Mouse (Mus musculus) hindbrain, embryonic 10.5 days (tissue): ENCODE results near the gene Adam19. TPM values are rescaled to one million over a fixed set of nuclear protein-coding genes. Genes with fewer than 3 reads are reported as not detected.

Experiments used
- DNase-seq: peaks from one replicate; pipeline ENCODE4 v3.0.0-alpha.2; 2017; ENCODE audit warnings: low spot score
- H3K27ac ChIP-seq: fragments of 300-500 bp; sonication (generic); 2 replicates; pipeline ENCODE4 v1.5.1; 2016; ENCODE audit warnings: mild to moderate bottlenecking, moderate library complexity
- H3K27me3 ChIP-seq: fragments of 300-500 bp; sonication (generic); 2 replicates; pipeline ENCODE4 v1.6.1; 2016; ENCODE audit warnings: mild to moderate bottlenecking; ENCODE audit not compliant: poor library complexity, insufficient read depth, severe bottlenecking
- H3K36me3 ChIP-seq: fragments of 300-500 bp; sonication (generic); 2 replicates; pipeline ENCODE4 v1.6.1; 2016; ENCODE audit warnings: mild to moderate bottlenecking, moderate library complexity
- H3K4me1 ChIP-seq: fragments of 300-500 bp; sonication (generic); replicated peaks from 2 replicates; pipeline ENCODE4 v1.6.1; 2016; ENCODE audit warnings: mild to moderate bottlenecking
- H3K4me3 ChIP-seq: fragments of 300-500 bp; sonication (generic); 2 replicates; pipeline ENCODE4 v1.5.1; 2016; ENCODE audit warnings: mild to moderate bottlenecking, moderate library complexity
- H3K9me3 ChIP-seq: fragments of 300-500 bp; sonication (generic); 2 replicates; pipeline ENCODE4 v1.6.1; 2016; ENCODE audit warnings: mild to moderate bottlenecking, moderate library complexity
- WGBS: fragments of 180-500 bp; shearing (Covaris S2); methylation state at CpG from one replicate; pipeline ENCODE4 v1.1.7; 2016; 5-methylcytosine and 5-hydroxymethylcytosine counted together
- polyA plus RNA-seq: library from polyadenylated mRNA; unstranded; fragments of >200 nt; fragmentation: Nextera tagmentation; extraction: Ambion mirVana; gene quantifications from 2 replicates; pipeline ENCODE4 v1.2.1, GENCODE M21; 2016

Adam19 gene
- polyA plus RNA-seq, 1 experiment from 2014 or later: 14.0 TPM

- 88% methylated on average over 4 of the region's 4 CpGs for WGBS
- H3K9me3 ChIP-seq: no peaks in the 10 kb centered on the region
- H3K27ac ChIP-seq: no peak overlapping the region
- peaks cover 34% of the 10 kb centered on the region for H3K36me3 ChIP-seq
- peaks cover 7% of the 10 kb centered on the region; the same call in 1 of the 2 replicates for H3K4me1 ChIP-seq
- DNase-seq: no peak
- H3K4me3 ChIP-seq: no peak overlapping the region
- no peaks in the 10 kb centered on the region for H3K27me3 ChIP-seq
Observed at GRCm38 (mm10) chr11:46122875-46123274, 67.1 kb downstream of the Adam19 start.

DNA sequence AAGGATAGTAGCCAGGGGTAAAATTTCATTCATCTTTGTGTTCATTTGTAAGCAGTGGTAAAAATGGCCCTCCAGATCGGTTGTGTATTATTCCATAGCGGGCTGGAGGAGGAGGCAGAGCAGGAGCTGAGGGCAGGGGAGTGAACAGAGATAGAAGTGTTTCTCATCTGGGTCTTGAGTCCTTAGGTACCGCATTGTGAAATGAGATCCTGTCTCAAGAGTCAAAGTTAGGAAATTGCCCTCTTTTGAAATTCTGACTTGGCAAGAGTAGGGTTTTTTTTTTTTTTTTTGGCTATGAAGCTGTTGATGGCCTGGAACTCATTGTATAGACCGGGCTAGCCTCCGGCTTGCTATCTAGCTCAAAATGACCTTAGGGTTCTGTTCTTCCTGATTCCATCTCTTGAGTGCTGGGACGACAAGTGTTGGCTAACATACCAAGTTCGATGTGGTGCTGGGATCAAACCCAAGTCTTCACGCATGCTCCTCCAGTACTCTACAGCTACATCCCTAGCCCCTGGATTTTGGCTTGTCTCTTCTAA, 67.6 kb downstream of the Adam19 start:
- WGBS: 97% methylated on average over 8 of the region's 8 CpGs

GRCm38 (mm10) chr11:46125093-46125834, 69.5 kb downstream of the Adam19 start:
- H3K9me3 ChIP-seq: no peaks in the 10 kb centered on the region
- H3K36me3 ChIP-seq: peaks cover 40% of the 10 kb centered on the region
- 92% methylated on average over 12 of the region's 12 CpGs for WGBS
- no peaks in the 10 kb centered on the region for H3K27me3 ChIP-seq
- H3K27ac ChIP-seq: no peak overlapping the region
- no peaks in the 10 kb centered on the region; the same call in 1 of the 2 replicates for H3K4me1 ChIP-seq
- H3K4me3 ChIP-seq: no peak overlapping the region
- DNase-seq: no peak

More for the DNA sequence above, 67.6 kb downstream of the Adam19 start:
- Histone ChIP-seq H3K27ac (no peak overlapping the region), H3K36me3 (peaks cover 35% of the 10 kb centered on the region), H3K4me1 (peaks cover 7% of the 10 kb centered on the region; the same call in 1 of the 2 replicates), H3K4me3 (no peak overlapping the region), H3K27me3 (no peaks in the 10 kb centered on the region), H3K9me3 (no peaks in the 10 kb centered on the region)
- no peak for DNase-seq

DNA sequence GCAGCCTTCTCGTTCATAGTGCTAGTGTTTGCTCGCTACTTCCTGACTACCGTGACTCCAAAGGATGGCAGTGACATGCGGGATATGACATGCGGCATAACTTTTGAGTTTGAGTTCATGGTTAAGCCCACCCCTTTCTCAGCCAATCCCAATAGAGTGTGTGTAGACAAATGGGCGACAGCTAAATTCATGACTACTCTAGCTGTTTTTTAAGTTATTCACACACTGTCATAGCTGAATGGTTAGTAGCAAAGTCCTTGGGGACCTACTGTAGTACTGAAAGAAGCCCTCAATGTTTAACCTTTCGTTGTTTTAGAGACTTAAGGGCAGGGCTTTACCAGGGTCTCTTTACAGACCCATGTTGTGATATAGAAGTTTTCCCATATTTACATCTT, 70.0 kb downstream of the Adam19 start:
- no peak for DNase-seq
- Histone ChIP-seq H3K27ac (no peak overlapping the region), H3K36me3 (peaks cover 42% of the 10 kb centered on the region), H3K27me3 (no peaks in the 10 kb centered on the region), H3K4me3 (no peak overlapping the region), H3K9me3 (no peaks in the 10 kb centered on the region), H3K4me1 (no peaks in the 10 kb centered on the region; the same call in 1 of the 2 replicates)
- WGBS: 93% methylated on average over 7 of the region's 7 CpGs

DNA sequence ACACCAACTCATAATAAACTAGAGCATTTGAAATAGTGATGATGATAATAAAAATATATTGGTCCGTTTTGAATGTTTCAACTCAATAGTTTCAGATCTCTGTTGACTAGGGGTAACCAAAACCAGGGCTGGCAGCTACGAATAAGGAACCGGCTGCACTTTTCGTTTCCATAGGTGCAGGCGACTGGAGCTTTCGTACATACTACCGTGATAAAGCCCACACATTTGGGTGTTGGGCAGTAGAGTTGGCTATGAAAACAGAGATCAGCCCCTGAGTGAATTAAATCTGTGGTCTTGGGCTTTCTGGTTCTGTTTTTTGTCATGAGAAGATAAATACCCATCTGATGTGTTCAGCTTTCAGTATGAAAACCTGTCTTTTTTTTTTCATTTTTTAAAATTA, 70.5 kb downstream of the Adam19 start:
- DNase-seq: no peak
- peaks cover 40% of the 10 kb centered on the region for H3K36me3 ChIP-seq
- H3K27ac ChIP-seq: no peak overlapping the region
- H3K4me3 ChIP-seq: no peak overlapping the region
- H3K4me1 ChIP-seq: no peaks in the 10 kb centered on the region; the same call in 1 of the 2 replicates
- WGBS: 95% methylated on average over 7 of the region's 7 CpGs
- H3K27me3 ChIP-seq: no peaks in the 10 kb centered on the region
- no peaks in the 10 kb centered on the region for H3K9me3 ChIP-seq

DNA sequence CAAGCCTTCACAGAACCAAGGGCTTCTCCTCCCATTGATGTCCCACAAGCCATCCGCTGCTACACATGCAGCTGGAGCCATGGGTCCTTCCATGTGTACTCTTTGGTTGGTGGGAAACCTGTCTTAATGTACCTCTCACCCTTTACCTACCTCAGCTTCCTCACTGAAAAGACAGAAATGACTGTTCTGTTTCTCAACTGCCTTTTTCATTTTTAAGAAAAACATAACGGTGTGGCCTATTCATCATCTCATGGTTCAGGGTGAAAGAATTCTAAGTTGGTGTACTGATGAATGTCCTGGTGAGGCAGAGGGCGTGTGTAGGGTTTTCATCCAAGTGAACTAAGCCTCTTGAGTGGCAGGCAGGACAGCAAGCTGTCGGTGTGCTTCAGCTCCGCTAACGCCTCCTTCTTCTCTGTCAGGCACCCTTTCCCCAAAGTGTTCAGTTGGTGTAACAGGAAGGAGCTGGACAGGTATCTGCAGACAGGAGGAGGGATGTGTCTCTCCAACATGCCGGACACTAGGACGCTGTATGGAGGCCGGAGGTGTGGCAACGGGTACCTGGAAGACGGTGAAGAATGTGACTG, 71.1 kb downstream of the Adam19 start:
- WGBS: 90% methylated on average over 11 of the region's 11 CpGs
- Histone ChIP-seq H3K4me3 (no peak overlapping the region), H3K36me3 (peaks cover 39% of the 10 kb centered on the region), H3K27me3 (no peaks in the 10 kb centered on the region), H3K4me1 (no peaks in the 10 kb centered on the region; the same call in 1 of the 2 replicates), H3K9me3 (no peaks in the 10 kb centered on the region), H3K27ac (no peak overlapping the region)
- no peak for DNase-seq

DNA sequence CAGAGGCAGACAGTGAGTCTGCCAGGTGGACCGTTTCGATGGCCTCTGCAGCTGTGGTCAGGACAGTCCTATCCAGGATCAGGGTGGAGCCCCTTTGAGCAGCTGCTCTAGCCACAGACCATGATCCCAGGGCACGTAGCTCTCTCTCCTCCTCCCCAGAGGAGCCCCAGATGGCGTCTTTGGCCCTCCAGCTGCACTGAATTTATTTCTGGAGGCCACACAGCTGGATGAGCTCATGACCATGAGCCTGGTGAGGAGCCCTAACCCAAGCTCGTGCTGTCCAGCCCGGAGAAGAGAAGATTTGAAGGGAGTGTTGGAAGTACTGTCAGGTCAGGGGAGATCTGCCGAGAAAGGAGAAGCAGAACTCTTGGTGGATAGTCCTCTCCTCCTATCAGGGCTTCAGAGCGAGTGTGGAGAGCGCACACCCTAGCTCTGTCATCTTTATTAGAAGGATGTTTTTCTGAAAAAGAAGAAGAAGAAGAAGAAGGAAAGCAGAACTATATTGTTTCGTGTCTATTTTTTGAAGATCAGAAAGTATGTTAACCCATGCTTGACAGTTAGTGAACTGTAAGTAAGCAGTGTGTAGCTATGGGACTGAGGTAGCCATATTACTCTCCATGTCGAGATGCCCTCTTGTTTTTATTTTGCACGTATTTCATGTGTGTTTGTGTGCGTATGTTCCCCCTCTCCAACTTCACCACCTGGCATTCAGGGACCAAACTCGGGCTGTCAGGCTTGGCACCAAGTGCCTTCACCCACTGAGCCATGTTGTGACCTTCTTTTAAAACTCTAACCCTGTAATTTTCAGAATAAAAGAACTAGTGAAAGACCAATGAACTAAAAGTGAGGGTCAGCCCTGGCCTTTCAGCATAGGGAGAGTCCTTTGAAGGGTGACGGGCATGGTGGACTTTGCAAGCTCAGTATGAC, 72.1 kb downstream of the Adam19 start:
- H3K27me3 ChIP-seq: no peaks in the 10 kb centered on the region
- WGBS: 84% methylated on average over 15 of the region's 15 CpGs
- 0 out of 2 replicates have a peak overlapping the region, but pooled peaks have one; percentile 29 for H3K27ac ChIP-seq
- H3K4me3 ChIP-seq: no peak overlapping the region
- DNase-seq: no peak
- H3K36me3 ChIP-seq: peaks cover 33% of the 10 kb centered on the region
- H3K4me1 ChIP-seq: no peaks in the 10 kb centered on the region; the same call in 1 of the 2 replicates
- H3K9me3 ChIP-seq: no peaks in the 10 kb centered on the region

GRCm38 (mm10) chr11:46128548-46128945, 72.8 kb downstream of the Adam19 start:
- WGBS: 71% methylated on average over 9 of the region's 9 CpGs
- H3K4me3 ChIP-seq: no peak overlapping the region
- peaks cover 32% of the 10 kb centered on the region for H3K36me3 ChIP-seq
- no peak overlapping the region for H3K27ac ChIP-seq
- no peaks in the 10 kb centered on the region for H3K27me3 ChIP-seq
- DNase-seq: peak; percentile 29
- no peaks in the 10 kb centered on the region; the same call in 1 of the 2 replicates for H3K4me1 ChIP-seq
- no peaks in the 10 kb centered on the region for H3K9me3 ChIP-seq

GRCm38 (mm10) chr11:46131022-46131986, 75.5 kb downstream of the Adam19 start:
- no peak for DNase-seq
- Histone ChIP-seq H3K4me1 (no peaks in the 10 kb centered on the region; the same call in 1 of the 2 replicates), H3K4me3 (no peak overlapping the region), H3K9me3 (no peaks in the 10 kb centered on the region), H3K36me3 (peaks cover 34% of the 10 kb centered on the region), H3K27ac (no peak overlapping the region), H3K27me3 (no peaks in the 10 kb centered on the region)
- WGBS: 93% methylated on average over 17 of the region's 17 CpGs

DNA sequence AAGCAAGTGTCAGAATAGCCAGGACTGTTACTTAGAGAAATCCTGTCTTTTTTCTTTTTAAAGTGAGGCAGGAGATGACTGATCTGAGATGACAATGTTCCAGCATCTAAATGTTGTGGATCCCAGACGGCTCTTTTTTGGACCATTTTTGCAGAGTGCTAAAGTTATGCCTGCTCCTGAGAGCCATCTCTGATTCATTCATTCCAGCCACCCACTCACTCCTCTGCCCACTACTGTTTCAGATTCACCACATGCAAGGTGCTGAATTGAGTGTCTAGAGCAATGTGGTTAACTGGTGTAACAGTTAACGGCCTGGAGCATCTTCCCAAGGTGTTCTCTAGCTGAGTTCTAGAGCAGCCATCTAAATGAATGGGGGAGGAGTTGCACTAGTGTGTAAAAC, 79.1 kb downstream of the Adam19 start:
- no peak for DNase-seq
- WGBS: 86% methylated on average over 2 of the region's 2 CpGs
- no peaks in the 10 kb centered on the region for H3K4me1 ChIP-seq

GRCm38 (mm10) chr11:46143342-46143741, 87.5 kb downstream of the Adam19 start:
- Histone ChIP-seq H3K9me3 (no peaks in the 10 kb centered on the region), H3K4me3 (no peak overlapping the region), H3K27ac (no peak overlapping the region), H3K36me3 (peaks cover 54% of the 10 kb centered on the region), H3K4me1 (no peaks in the 10 kb centered on the region), H3K27me3 (no peaks in the 10 kb centered on the region)
- no peak for DNase-seq
- WGBS: 85% methylated on average over 6 of the region's 6 CpGs

More for the DNA sequence above, 79.1 kb downstream of the Adam19 start:
- Histone ChIP-seq H3K9me3 (no peaks in the 10 kb centered on the region), H3K27me3 (no peaks in the 10 kb centered on the region), H3K4me3 (no peak overlapping the region), H3K27ac (no peak overlapping the region), H3K36me3 (peaks cover 41% of the 10 kb centered on the region)
